Mouse (Mus musculus) hindbrain, embryonic 16.5 days (tissue): ENCODE data around the gene Olfr205. TPM values are rescaled to one million over a fixed set of nuclear protein-coding genes. Genes with fewer than 3 reads are reported as not detected.
"Not testable (repeated sequence)": the region's sequence is repeated elsewhere in the genome, so short reads cannot be mapped to it uniquely, and the experiment has no call there.

Source experiments
- ATAC-seq: fragments of 200-750 bp; cut with Nextera tagmentation; 2 replicates; pipeline ENCODE4 v1.8.0; 2017; ENCODE audit warnings: moderate TSS enrichment, moderate library complexity
- H3K27ac ChIP-seq: fragments of 300-500 bp; sonication (generic); 2 replicates; pipeline ENCODE4 v1.5.1; 2014; ENCODE audit warnings: low read depth, mild to moderate bottlenecking, control low read depth, low read length, moderate library complexity
- H3K27me3 ChIP-seq: fragments of 300-500 bp; sonication (generic); replicated peaks from 2 replicates; pipeline ENCODE4 v1.6.1; 2014; ENCODE audit warnings: low read length; ENCODE audit not compliant: control insufficient read depth, insufficient read depth
- H3K36me3 ChIP-seq: fragments of 300-500 bp; sonication (generic); 2 replicates; pipeline ENCODE4 v1.6.1; 2014; ENCODE audit warnings: mild to moderate bottlenecking, low read length, moderate library complexity, mixed read lengths; ENCODE audit not compliant: control insufficient read depth, insufficient read depth
- H3K4me1 ChIP-seq: fragments of 300-500 bp; sonication (generic); 2 replicates; pipeline ENCODE4 v1.6.1; 2014; ENCODE audit warnings: low read depth, low read length; ENCODE audit not compliant: control insufficient read depth, insufficient read depth
- H3K4me2 ChIP-seq: fragments of 300-500 bp; sonication (generic); 2 replicates; pipeline ENCODE4 v1.6.1; 2014; ENCODE audit warnings: mild to moderate bottlenecking, low read length, control low read depth, moderate library complexity
- H3K4me3 ChIP-seq: fragments of 300-500 bp; sonication (generic); 2 replicates; pipeline ENCODE4 v1.5.1; 2014; ENCODE audit warnings: mild to moderate bottlenecking, low read length, control low read depth, moderate library complexity
- H3K9ac ChIP-seq: fragments of 300-500 bp; sonication (generic); 2 replicates; pipeline ENCODE4 v1.6.1; 2014; ENCODE audit warnings: low read depth, mild to moderate bottlenecking, control low read depth, low read length, moderate library complexity
- H3K9me3 ChIP-seq: fragments of 300-500 bp; sonication (generic); 2 replicates; pipeline ENCODE4 v1.6.1; 2014; ENCODE audit warnings: mild to moderate bottlenecking, low read length, moderate library complexity; ENCODE audit not compliant: control insufficient read depth
- WGBS: fragments of 180-500 bp; shearing (Covaris S2); extraction: QIAGEN DNeasy Blood & Tissue Kit; methylation state at CpG from one replicate; pipeline ENCODE4 v1.1.7; 2014; 5-methylcytosine and 5-hydroxymethylcytosine counted together
- polyA plus RNA-seq: library from polyadenylated mRNA; unstranded; fragments of >200 nt; fragmentation: Nextera tagmentation; extraction: Ambion mirVana; gene quantifications from 2 replicates; pipeline ENCODE4 v1.2.1, GENCODE M21; 2015

The Olfr205 gene
- polyA plus RNA-seq: not detected in 2 replicates

DNA sequence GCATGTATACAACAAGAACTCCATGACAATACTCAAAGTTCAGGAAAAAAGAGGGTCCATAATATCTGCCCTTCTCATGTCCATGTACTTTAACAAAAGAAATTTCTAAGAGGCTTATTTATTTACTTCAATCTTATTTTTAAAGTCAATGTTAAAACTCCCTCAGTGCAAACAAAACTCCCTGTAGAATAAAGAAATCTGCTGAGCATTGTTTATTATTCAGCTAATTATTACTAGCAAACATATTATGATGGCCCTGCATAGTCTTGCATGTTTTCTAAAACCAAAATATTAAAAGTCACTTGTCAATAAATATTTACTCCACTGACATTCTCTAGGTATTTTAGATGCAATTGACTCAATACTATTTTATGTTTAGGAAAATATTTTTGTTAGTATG, at the start of gene Olfr205:
Gene Olfr205 (minus strand): TSS at position 101 of the 400 bp plus-strand sequence.
- H3K9ac ChIP-seq: no peak within 1 kb of the TSS
- no peaks in the 10 kb centered on the region for H3K36me3 ChIP-seq
- H3K27me3 ChIP-seq: no peaks in the 10 kb centered on the region
- H3K4me1 ChIP-seq: no peaks in the 10 kb centered on the region
- ATAC-seq: no peak
- H3K4me2 ChIP-seq: no peak within 1 kb of the TSS
- no peak within 1 kb of the TSS for H3K27ac ChIP-seq
- no peak within 1 kb of the TSS for H3K4me3 ChIP-seq
- no peaks in the 10 kb centered on the region; the same call in 1 of the 2 replicates for H3K9me3 ChIP-seq

DNA sequence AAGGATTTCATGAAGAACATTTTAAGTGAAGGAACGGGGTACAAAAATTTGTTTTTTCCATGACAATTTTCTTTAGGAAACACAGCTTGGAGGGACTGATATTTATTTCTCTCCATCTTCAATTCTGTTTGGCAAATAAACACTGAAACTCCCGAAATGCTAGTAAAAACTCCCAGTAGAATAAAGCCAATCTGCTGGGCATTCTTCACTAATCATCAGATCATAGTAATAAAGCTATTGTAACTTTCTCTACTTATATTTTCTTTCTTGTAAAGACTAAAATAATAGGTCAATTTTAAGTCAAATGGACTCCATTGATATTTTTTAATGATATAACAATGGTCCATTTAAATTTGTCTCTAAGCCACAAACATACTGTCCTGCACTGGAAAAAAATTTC, 33.0 kb upstream of the Olfr205 start, which contains the start of gene Olfr209:
Gene Olfr209 (minus strand): TSS at position 101 of the 400 bp plus-strand sequence.
- no peak within 1 kb of the TSS for H3K4me2 ChIP-seq
- H3K9me3 ChIP-seq: no peaks in the 10 kb centered on the region
- no peaks in the 10 kb centered on the region for H3K4me1 ChIP-seq
- 81% methylated on average over 2 of the region's 2 CpGs for WGBS
- no peaks in the 10 kb centered on the region for H3K36me3 ChIP-seq
- no peak within 1 kb of the TSS for H3K27ac ChIP-seq
- no peaks in the 10 kb centered on the region for H3K27me3 ChIP-seq
- no peak for ATAC-seq
- no peak within 1 kb of the TSS for H3K9ac ChIP-seq
- H3K4me3 ChIP-seq: no peak within 1 kb of the TSS

DNA sequence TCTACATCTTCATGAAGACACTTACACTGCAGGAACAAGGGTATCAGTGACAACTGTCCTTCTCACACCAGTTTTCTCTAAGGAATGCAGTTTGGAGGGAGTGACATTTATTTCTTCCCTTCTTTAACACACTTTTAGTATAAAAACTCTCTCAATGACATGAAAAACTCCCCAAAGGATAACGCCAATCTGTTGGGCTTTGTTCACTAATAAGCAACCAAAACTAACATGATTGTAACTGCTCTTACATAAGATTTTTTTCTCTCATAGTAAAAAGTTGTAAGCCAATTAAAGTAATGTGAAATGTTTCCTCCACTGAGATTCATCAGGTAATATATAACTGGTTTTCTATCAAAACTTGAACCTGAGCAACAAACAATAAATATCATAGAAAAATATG, 18.2 kb upstream of the Olfr205 start, which contains the start of gene Olfr206:
Gene Olfr206 (minus strand): TSS at position 101 of the 400 bp plus-strand sequence.
- Histone ChIP-seq H3K4me2 (no peak within 1 kb of the TSS), H3K4me1 (no peaks in the 10 kb centered on the region), H3K27ac (no peak within 1 kb of the TSS), H3K4me3 (no peak within 1 kb of the TSS), H3K9ac (no peak within 1 kb of the TSS), H3K9me3 (no peaks in the 10 kb centered on the region), H3K27me3 (no peaks in the 10 kb centered on the region), H3K36me3 (no peaks in the 10 kb centered on the region)
- 86% methylated on average over 1 of the region's 1 CpGs for WGBS
- ATAC-seq: no peak

DNA sequence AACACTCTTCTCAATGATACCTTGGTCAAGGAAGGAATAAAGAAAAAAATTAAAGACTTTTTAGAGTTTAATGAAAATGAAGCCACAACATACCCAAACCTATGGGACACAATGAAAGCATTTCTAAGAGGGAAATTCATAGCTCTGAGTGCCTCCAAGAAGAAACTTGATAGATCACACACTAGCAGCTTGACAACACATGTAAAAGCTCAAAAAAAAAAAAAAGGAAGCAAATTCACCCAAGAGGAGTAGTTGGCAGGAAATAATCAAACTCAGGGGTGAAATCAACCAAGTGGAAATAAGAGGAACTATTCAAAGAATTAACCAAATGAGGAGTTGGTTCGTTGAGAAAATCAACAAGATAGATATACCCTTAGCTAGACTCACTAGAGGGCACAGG, 7.7 kb downstream of the Olfr205 start:
- WGBS: 56% methylated on average over 1 of the region's 1 CpGs
- H3K36me3 ChIP-seq, H3K4me3 ChIP-seq, H3K27me3 ChIP-seq, ATAC-seq, H3K4me2 ChIP-seq, H3K27ac ChIP-seq, H3K4me1 ChIP-seq, H3K9ac ChIP-seq, H3K9me3 ChIP-seq: not testable (repeated sequence)

DNA sequence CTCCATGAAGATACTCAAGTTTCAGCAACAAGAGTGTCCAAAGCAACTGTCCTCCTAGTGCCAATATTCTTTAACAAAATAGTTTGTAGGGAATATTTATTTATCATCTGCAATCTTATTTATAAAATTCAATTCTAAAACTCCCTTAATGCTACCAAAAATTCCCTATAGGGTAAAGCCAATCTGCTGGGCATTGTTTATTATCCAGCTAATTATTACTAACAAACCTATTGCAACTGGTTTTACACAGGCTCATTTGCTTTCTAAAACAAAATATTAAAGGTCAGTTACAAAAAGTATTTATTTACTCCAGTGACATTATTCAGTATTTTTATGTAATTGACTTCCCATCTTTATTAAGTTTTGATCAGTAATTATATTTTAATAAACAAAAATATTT, 12.8 kb downstream of the Olfr205 start, which contains the start of gene Olfr204:
Gene Olfr204 (minus strand): TSS at position 101 of the 400 bp plus-strand sequence.
- no peak for ATAC-seq

DNA sequence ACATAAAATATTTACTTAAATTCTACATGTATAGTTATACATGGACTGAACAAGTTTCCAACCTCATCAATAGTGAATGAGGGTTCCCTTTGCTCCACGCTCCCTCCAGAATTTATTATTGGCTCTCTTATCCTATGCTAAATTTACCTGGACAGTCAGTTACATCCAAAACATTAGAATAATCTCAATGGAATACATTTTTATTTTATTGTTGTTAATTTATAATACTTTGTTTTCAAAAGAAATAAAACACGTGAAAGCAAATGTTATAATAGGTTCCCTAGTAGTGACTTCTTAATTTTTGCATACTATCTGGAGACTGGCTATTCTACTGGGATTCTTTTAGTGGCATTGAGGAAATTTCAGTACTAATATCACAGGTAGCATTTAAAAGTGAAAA, 32.4 kb downstream of the Olfr205 start, which contains the start of gene Olfr203:
Gene Olfr203 (plus strand): TSS at position 301 of the 400 bp plus-strand sequence.
- Histone ChIP-seq H3K27ac (no peak within 1 kb of the TSS), H3K4me1 (no peaks in the 10 kb centered on the region), H3K36me3 (no peaks in the 10 kb centered on the region), H3K4me2 (no peak within 1 kb of the TSS), H3K27me3 (no peaks in the 10 kb centered on the region), H3K9me3 (no peaks in the 10 kb centered on the region), H3K4me3 (no peak within 1 kb of the TSS), H3K9ac (no peak within 1 kb of the TSS)
- no peak for ATAC-seq
- 85% methylated on average over 2 of the region's 2 CpGs for WGBS

More for the DNA sequence above, 12.8 kb downstream of the Olfr205 start, which contains the start of gene Olfr204:
- Histone ChIP-seq H3K4me2 (no peak within 1 kb of the TSS), H3K4me3 (no peak within 1 kb of the TSS), H3K9me3 (no peaks in the 10 kb centered on the region), H3K27ac (no peak within 1 kb of the TSS), H3K9ac (no peak within 1 kb of the TSS), H3K4me1 (no peaks in the 10 kb centered on the region), H3K36me3 (no peaks in the 10 kb centered on the region), H3K27me3 (no peaks in the 10 kb centered on the region)

DNA sequence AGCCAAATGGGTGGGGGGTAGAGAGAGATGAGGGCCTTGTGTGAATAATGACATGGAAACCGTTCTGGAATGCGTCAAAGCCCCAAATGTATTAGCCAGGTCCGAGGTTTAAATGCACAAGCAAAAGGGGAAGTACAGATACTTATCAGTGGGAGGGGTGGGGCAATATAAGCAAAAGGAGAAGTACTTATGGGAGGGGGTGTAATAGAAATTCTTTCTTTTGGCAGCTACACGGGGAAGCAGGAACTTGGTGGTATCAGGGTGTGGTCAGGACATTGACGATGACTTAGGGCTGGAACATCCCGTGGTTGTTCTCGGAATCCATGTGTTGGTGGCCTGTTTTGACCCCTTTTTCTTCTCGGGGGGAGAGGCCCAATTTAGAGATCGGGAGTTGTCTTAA, 43.4 kb downstream of the Olfr205 start:
- not testable (repeated sequence) for H3K27me3 ChIP-seq, H3K9ac ChIP-seq, H3K4me1 ChIP-seq, H3K4me3 ChIP-seq, ATAC-seq, H3K9me3 ChIP-seq, H3K27ac ChIP-seq, H3K4me2 ChIP-seq, H3K36me3 ChIP-seq
- WGBS: 87% methylated on average over 9 of the region's 9 CpGs

DNA sequence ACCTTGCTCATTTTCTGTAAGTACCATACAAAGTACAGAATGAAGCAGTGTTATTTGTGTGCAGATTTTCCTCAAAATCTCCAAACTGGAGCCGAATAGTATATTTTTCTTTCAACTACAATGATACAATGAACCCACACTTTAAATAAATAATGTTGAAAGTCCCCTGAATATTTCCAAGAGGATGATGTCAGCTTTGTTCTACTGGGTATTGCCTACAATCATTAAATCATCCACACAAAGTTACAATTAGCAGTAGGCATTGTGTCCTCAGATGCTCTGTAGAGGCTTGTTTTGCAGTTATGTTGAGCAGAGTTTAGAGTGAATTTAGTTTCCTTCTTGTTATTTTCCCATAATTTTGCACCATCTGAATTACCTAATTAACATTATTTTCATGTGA, 44.2 kb downstream of the Olfr205 start, which contains the start of gene Olfr202:
Gene Olfr202 (minus strand): TSS at position 101 of the 400 bp plus-strand sequence.
- H3K9me3 ChIP-seq: no peaks in the 10 kb centered on the region
- no peak within 1 kb of the TSS for H3K9ac ChIP-seq
- H3K4me2 ChIP-seq: no peak within 1 kb of the TSS
- 97% methylated on average over 1 of the region's 1 CpGs for WGBS
- no peaks in the 10 kb centered on the region for H3K27me3 ChIP-seq
- H3K36me3 ChIP-seq: no peaks in the 10 kb centered on the region
- no peak within 1 kb of the TSS for H3K27ac ChIP-seq
- H3K4me3 ChIP-seq: no peak within 1 kb of the TSS
- no peaks in the 10 kb centered on the region for H3K4me1 ChIP-seq
- ATAC-seq: no peak

DNA sequence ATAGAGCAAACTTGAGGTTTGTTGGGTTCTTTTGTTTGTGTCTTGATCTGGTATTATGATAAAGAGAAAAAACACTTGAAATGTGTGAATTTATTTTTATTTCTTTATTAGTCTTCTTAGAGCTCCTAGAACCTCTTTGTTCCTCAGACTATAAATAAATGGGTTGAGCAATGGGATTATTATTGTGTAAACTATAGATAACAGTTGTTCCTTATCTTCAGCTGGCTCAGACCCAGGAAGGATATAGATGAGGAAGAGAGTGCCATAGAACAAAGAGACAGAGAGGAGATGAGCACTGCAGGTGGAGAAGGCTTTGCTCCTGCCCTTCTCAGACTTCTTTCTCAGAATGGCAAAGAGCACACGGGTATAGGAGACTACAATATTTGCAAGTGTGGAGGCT, 47.5 kb downstream of the Olfr205 start:
- Histone ChIP-seq H3K4me1 (no peaks in the 10 kb centered on the region), H3K9ac (no peak overlapping the region), H3K4me3 (no peak overlapping the region), H3K27ac (no peak overlapping the region), H3K27me3 (no peaks in the 10 kb centered on the region), H3K4me2 (no peak overlapping the region), H3K36me3 (no peaks in the 10 kb centered on the region), H3K9me3 (no peaks in the 10 kb centered on the region)
- ATAC-seq: no peak
- WGBS: 80% methylated on average over 1 of the region's 1 CpGs

DNA sequence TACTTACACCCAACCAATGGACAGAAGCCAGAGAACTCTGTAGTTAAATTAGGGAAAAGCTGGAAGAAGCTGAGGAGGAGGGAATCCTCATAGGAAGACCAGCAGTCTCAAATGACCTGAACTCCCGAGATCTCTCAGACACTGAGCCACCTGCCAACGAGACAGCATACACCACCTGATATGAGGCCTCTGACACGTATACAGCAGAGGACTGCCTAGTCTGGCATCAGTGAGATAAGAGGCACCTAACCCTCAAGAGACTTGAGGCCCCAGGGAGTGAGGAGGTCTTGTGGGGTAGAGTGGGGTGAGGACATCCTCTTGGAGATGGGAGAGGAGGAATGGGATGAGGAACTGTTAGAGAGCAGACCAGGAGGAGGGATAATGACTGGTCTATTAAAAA, 50.4 kb downstream of the Olfr205 start:
- H3K9ac ChIP-seq: no peak overlapping the region
- H3K4me3 ChIP-seq: no peak overlapping the region
- no peaks in the 10 kb centered on the region for H3K27me3 ChIP-seq
- no peaks in the 10 kb centered on the region for H3K36me3 ChIP-seq
- no peaks in the 10 kb centered on the region for H3K9me3 ChIP-seq
- no peak overlapping the region for H3K27ac ChIP-seq
- H3K4me2 ChIP-seq: no peak overlapping the region
- ATAC-seq: no peak
- no peaks in the 10 kb centered on the region for H3K4me1 ChIP-seq
- 81% methylated on average over 3 of the region's 3 CpGs for WGBS
